In genomic region chr10:20290467-20290883, GRCm38 (mm10) we compare ENCODE assay signal across 9 mouse cellular contexts. TPM values are rescaled to one million over a fixed set of nuclear protein-coding genes. Genes with fewer than 3 reads are reported as not detected.
DNase-seq lines count a peak whose midpoint lies in the region; ATAC-seq and TF ChIP-seq lines count a peak whose summit lies in the region.
"Had no signal": no experiment of that assay in that cellular context is flagged by ENCODE, and none has a peak within 500 bp of the region (broad histone marks: within the 10 kb centered on the region; RNA-seq: fewer than 3 reads in every experiment).

No protein-coding gene starts in this region.

- peak; percentile 37; the same call in 1 of the 2 replicates for ATAC-seq in forebrain, embryonic 16.5 days
- ATAC-seq in lung, embryonic 15.5 days (ENCODE audit: borderline replicate concordance, extremely low read depth, low FRiP score, low TSS enrichment), result peak; percentile 55; the same call in 1 of the 2 replicates

- peak overlapping the region; percentile 30 to 78 for H3K4me3 ChIP-seq in MEL (ENCODE audit: control insufficient read depth in 1 of 2, insufficient read depth in 1 of 2, low read depth in 2 of 2, low read length in 2 of 2)
- peak overlapping the region; percentile 37 for H3K4me3 ChIP-seq in forebrain, embryonic 16.5 days (replicated peaks; ENCODE audit: low read length)
- peak overlapping the region; percentile 50 for H3K4me3 ChIP-seq in layer of hippocampus, adult 2 months
- peak overlapping the region; percentile 26 for H3K4me3 ChIP-seq in lung, embryonic 15.5 days
- peak overlapping the region; percentile 19; the same call in 1 of the 2 replicates for H3K4me3 ChIP-seq in thymus, adult 2 months (ENCODE audit: control insufficient read depth, insufficient read depth, low read length)

- H3K9ac ChIP-seq in MEL (ENCODE audit: control insufficient read depth, low read depth, low read length, poor library complexity, severe bottlenecking), result peak overlapping the region; percentile 75
- peak overlapping the region; percentile 57 for H3K9ac ChIP-seq in forebrain, embryonic 16.5 days (replicated peaks; ENCODE audit: low read depth, low read length)
- H3K9ac ChIP-seq in lung, embryonic 15.5 days, result peak overlapping the region; percentile 16; the same call in 1 of the 2 replicates

- DNase-seq in MEL (ENCODE audit: low read depth, low spot score), result peak; percentile 89
- DNase-seq in cerebellum, adult 11-12 months, result peak; percentile 67
- DNase-seq in heart, postnatal 4 days, result peak; percentile 93
- DNase-seq in layer of hippocampus, adult 2 months (ENCODE audit: low spot score in 2 of 2), result peak; percentile 60 to 83
- peak; percentile 38 for DNase-seq in ovary, adult 18-20 months (ENCODE audit: low spot score)
- DNase-seq in thymus, adult 2 months, result peak; percentile 77

- no peaks in the 10 kb centered on the region for H3K27me3 ChIP-seq in MEL (ENCODE audit: control insufficient read depth in 1 of 2, insufficient read depth in 2 of 2, low read length in 2 of 2)
- no peaks in the 10 kb centered on the region for H3K27me3 ChIP-seq in forebrain, embryonic 16.5 days (replicated peaks; ENCODE audit: control insufficient read depth, insufficient read depth, low read length)
- H3K27me3 ChIP-seq in lung, embryonic 15.5 days, result no peaks in the 10 kb centered on the region
- no peaks in the 10 kb centered on the region for H3K27me3 ChIP-seq in thymus, adult 2 months (ENCODE audit: control insufficient read depth, insufficient read depth, low read length)

- peak; percentile 82 to 89 (median 85) for TF ChIP-seq CTCF in MEL (IDR thresholded peaks at IDR 0.05 in 2 of 3, conservative IDR thresholded peaks at IDR 0.05 in 1 of 3; ENCODE audit: control insufficient read depth in 1 of 3, insufficient read depth in 1 of 3, low read depth in 2 of 3, low read length in 3 of 3, poor library complexity in 1 of 3, severe bottlenecking in 1 of 3)
- TF ChIP-seq CTCF in layer of hippocampus, adult 2 months (conservative IDR thresholded peaks at IDR 0.05), result peak; percentile 97
- no peak for TF ChIP-seq CTCF in thymus, adult 2 months (IDR thresholded peaks at IDR 0.05; ENCODE audit: borderline replicate concordance, control insufficient read depth, extremely low read depth, insufficient read depth, low read length, poor library complexity)

- peak; percentile 84 for TF ChIP-seq RAD21 in MEL (IDR thresholded peaks at IDR 0.05; ENCODE audit: low read depth, low read length)

- WGBS in forebrain, embryonic 16.5 days, result 3% methylated on average over 11 of the region's 11 CpGs
- WGBS in lung, embryonic 15.5 days, result 17% methylated on average over 11 of the region's 11 CpGs
- WGBS in thymus, adult 2 months, result 2% methylated on average over 11 of the region's 11 CpGs

- no peaks in the 10 kb centered on the region; the same call in 1 of the 2 replicates for H3K79me2 ChIP-seq in MEL (ENCODE audit: control insufficient read depth, insufficient read depth, low read length, poor library complexity)

- no peaks in the 10 kb centered on the region for H3K36me3 ChIP-seq in MEL (ENCODE audit: control insufficient read depth in 1 of 2, insufficient read depth in 2 of 2, low read length in 2 of 2)
- H3K36me3 ChIP-seq in forebrain, embryonic 16.5 days (ENCODE audit: control insufficient read depth, insufficient read depth), result no peaks in the 10 kb centered on the region
- no peaks in the 10 kb centered on the region for H3K36me3 ChIP-seq in lung, embryonic 15.5 days
- H3K36me3 ChIP-seq in thymus, adult 2 months (ENCODE audit: control insufficient read depth, insufficient read depth, low read length), result no peaks in the 10 kb centered on the region

- no peak overlapping the region for H3K27ac ChIP-seq in MEL (ENCODE audit: control insufficient read depth, low read depth, low read length)
- H3K27ac ChIP-seq in forebrain, embryonic 16.5 days (ENCODE audit: low read length), result no peak overlapping the region
- peak overlapping the region; percentile 2; the same call in 1 of the 2 replicates for H3K27ac ChIP-seq in layer of hippocampus, adult 2 months
- no peak overlapping the region for H3K27ac ChIP-seq in lung, embryonic 15.5 days
- no peak overlapping the region for H3K27ac ChIP-seq in thymus, adult 2 months (ENCODE audit: control insufficient read depth, insufficient read depth, low read length)
- H3K27ac ChIP-seq: macrophage had no signal

- H3K9me3 ChIP-seq in MEL (replicated peaks; ENCODE audit: insufficient read depth, low read length), result no peaks in the 10 kb centered on the region
- no peaks in the 10 kb centered on the region for H3K9me3 ChIP-seq in forebrain, embryonic 16.5 days (ENCODE audit: control insufficient read depth, low read length)
- no peaks in the 10 kb centered on the region for H3K9me3 ChIP-seq in lung, embryonic 15.5 days

- TF ChIP-seq POLR2A in MEL (IDR thresholded peaks at IDR 0.05; ENCODE audit: control insufficient read depth in 1 of 2, insufficient read depth in 1 of 2, low read depth in 1 of 2, low read length in 2 of 2, poor library complexity in 1 of 2), result no peak
- no peak for TF ChIP-seq POLR2A in thymus, adult 2 months (IDR thresholded peaks at IDR 0.05; ENCODE audit: control insufficient read depth, extremely low read depth, insufficient read depth, low read length, poor library complexity)

- peak overlapping the region; percentile 60 for H3K4me2 ChIP-seq in forebrain, embryonic 16.5 days (ENCODE audit: low read length)
- peak overlapping the region; percentile 54 for H3K4me2 ChIP-seq in lung, embryonic 15.5 days

- H3K4me1 ChIP-seq in MEL (ENCODE audit: control insufficient read depth in 1 of 2, insufficient read depth in 2 of 2, low read length in 2 of 2), result no peaks in the 10 kb centered on the region
- H3K4me1 ChIP-seq in forebrain, embryonic 16.5 days (replicated peaks; ENCODE audit: control insufficient read depth, insufficient read depth, low read length), result peaks cover 21% of the 10 kb centered on the region
- H3K4me1 ChIP-seq in lung, embryonic 15.5 days, result peaks cover 17% of the 10 kb centered on the region; the same call in 1 of the 2 replicates
- H3K4me1 ChIP-seq in thymus, adult 2 months (replicated peaks; ENCODE audit: control insufficient read depth, insufficient read depth, low read length), result peaks cover 4% of the 10 kb centered on the region; the same call in 1 of the 2 replicates

- TF ChIP-seq EP300 in MEL (IDR thresholded peaks at IDR 0.05; ENCODE audit: low read depth in 1 of 2, low read length in 2 of 2), result no peak

TF ChIP-seq in MEL, 35 proteins besides CTCF, POLR2A, EP300 and RAD21:
- TF ChIP-seq MAFK (IDR thresholded peaks at IDR 0.05; ENCODE audit: borderline replicate concordance, low read depth, low read length) (no peak), ZC3H11A (IDR thresholded peaks at IDR 0.05; ENCODE audit: low read depth, low read length) (peak; percentile 70), ZNF384 (IDR thresholded peaks at IDR 0.05; ENCODE audit: low read depth, low read length) (peak; percentile 78), USF2 (IDR thresholded peaks at IDR 0.05; ENCODE audit: borderline replicate concordance in 1 of 2, insufficient read depth in 1 of 2, low read depth in 1 of 2, low read length in 2 of 2) (no peak), ELF1 (IDR thresholded peaks at IDR 0.05; ENCODE audit: low read depth, low read length) (no peak), GATA1 (IDR thresholded peaks at IDR 0.05; ENCODE audit: low read depth, low read length) (no peak), TBP (IDR thresholded peaks at IDR 0.05; ENCODE audit: low read depth, low read length) (0 out of 2 replicates have a peak, but pooled peaks have one; percentile 11), SMC3 (IDR thresholded peaks at IDR 0.05; ENCODE audit: low read depth, low read length) (peak; percentile 81), BHLHE40 (IDR thresholded peaks at IDR 0.05; ENCODE audit: borderline replicate concordance, low read depth, low read length) (no peak), KAT2A (conservative IDR thresholded peaks at IDR 0.05; ENCODE audit: low read depth, low read length) (no peak)

RNA-seq across cellular contexts. Expression of gene Bclaf1, which starts 21.8 kb away (rescaled TPM):
- total RNA-seq in MEL (2012; rRNA removed), result 94.0 and 114 TPM in 2 replicates
- 100 to 1,000 TPM; 171 to 412 TPM for polyA plus RNA-seq in MEL (2012; ENCODE audit: insufficient read depth in 1 of 2, insufficient read length in 2 of 2, low read depth in 1 of 2, low replicate concordance in 2 of 2, missing spikeins in 1 of 2)
- 139 and 147 TPM in 2 replicates for polyA plus RNA-seq in forebrain, embryonic 16.5 days (2015; fragmentation: Nextera tagmentation; extraction: Ambion mirVana)
- total RNA-seq in heart, postnatal 4 days (2021), result 100 to 1,000 TPM in 1 of 2 experiments, 10 to 100 TPM in 1; 99.6 to 107 TPM
- 100 to 1,000 TPM; 139 to 143 TPM for total RNA-seq in layer of hippocampus, adult 2 months (2021)
- 117 and 124 TPM in 2 replicates for polyA plus RNA-seq in lung, embryonic 15.5 days (2015; fragmentation: Nextera tagmentation; extraction: Ambion mirVana)
- polyA plus RNA-seq in thymus, adult 2 months (2012; rRNA removed), result 39.6 and 42.0 TPM in 2 replicates

RNA-seq across cellular contexts. Expression of gene Mtfr2, which starts 57.1 kb away (rescaled TPM):
- total RNA-seq in MEL (2012; rRNA removed), result 10.3 and 10.8 TPM in 2 replicates
- polyA plus RNA-seq in MEL (2012; ENCODE audit: insufficient read depth in 1 of 2, insufficient read length in 2 of 2, low read depth in 1 of 2, low replicate concordance in 2 of 2, missing spikeins in 1 of 2), result 10 to 100 TPM in 1 of 2 experiments, not detected in 1; 17.1 TPM
- polyA plus RNA-seq in forebrain, embryonic 16.5 days (2015; fragmentation: Nextera tagmentation; extraction: Ambion mirVana), result 0.99 and 1.2 TPM in 2 replicates
- 1 to 10 TPM; 6.4 to 7.6 TPM for total RNA-seq in heart, postnatal 4 days (2021)
- under 1 TPM; 0.49 to 0.67 TPM for total RNA-seq in layer of hippocampus, adult 2 months (2021)
- 2.2 and 3.1 TPM in 2 replicates for polyA plus RNA-seq in lung, embryonic 15.5 days (2015; fragmentation: Nextera tagmentation; extraction: Ambion mirVana)
- 6.3 and 6.8 TPM in 2 replicates for polyA plus RNA-seq in thymus, adult 2 months (2012; rRNA removed)

Comparison
In these comparisons a context has a peak if more than half of its experiments do, and no peak if none do; other contexts are left out.
1. DNase-seq: peak in every context shown above with its lines; median percentile 93 in heart, postnatal 4 days; 89 in MEL; 77 in thymus, adult 2 months; 72 in layer of hippocampus, adult 2 months; 67 in cerebellum, adult 11-12 months; 38 in ovary, adult 18-20 months.
2. H3K9ac ChIP-seq: peak in every context shown above with its lines; median percentile 75 in MEL; 57 in forebrain, embryonic 16.5 days; 16 in lung, embryonic 15.5 days.